Mouse (Mus musculus) liver, postnatal 0 days (tissue): ENCODE results near the gene Nt5dc3.

Experiments used
- CTCF ChIP-seq: sonication (generic); IDR thresholded peaks from 2 replicates; pipeline ENCODE4 v1.5.1; 2016; ENCODE audit warnings: antibody characterized with exemption, low read depth
- EP300 ChIP-seq: IDR thresholded peaks from 2 replicates; pipeline ENCODE4 v1.6.1; 2016; ENCODE audit warnings: antibody characterized with exemption, low read depth, mild to moderate bottlenecking

DNA sequence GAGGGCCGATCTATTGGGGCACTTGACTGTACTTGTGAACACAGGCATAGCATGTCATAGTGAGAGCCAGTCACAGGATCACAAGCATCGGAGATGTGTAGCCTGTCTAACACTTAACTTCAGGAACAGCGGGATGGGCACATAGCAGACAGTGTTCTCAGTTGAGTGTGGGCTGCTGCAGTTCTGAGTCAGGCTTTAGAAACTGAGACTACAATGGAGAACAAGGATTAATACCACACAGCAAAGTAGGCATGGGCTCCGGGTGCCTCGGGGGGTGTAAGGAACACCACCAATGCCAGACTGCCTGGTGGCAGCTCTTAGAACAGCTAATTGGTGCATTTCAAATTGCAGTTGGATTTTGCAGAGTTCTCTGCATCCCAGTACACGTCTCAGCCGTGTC lies 42.2 kb downstream of the Nt5dc3 start:
- TF ChIP-seq EP300: no peak
- TF ChIP-seq CTCF: no peak
